Mouse (Mus musculus) liver, postnatal 0 days (tissue): ENCODE measurements around the gene Mafg.

Experiments
- CTCF ChIP-seq: sonication (generic); IDR thresholded peaks from 2 replicates; pipeline ENCODE4 v1.5.1; 2016; ENCODE audit warnings: antibody characterized with exemption, low read depth
- EP300 ChIP-seq: IDR thresholded peaks from 2 replicates; pipeline ENCODE4 v1.6.1; 2016; ENCODE audit warnings: antibody characterized with exemption, low read depth, mild to moderate bottlenecking

- TF ChIP-seq CTCF (no peak), EP300 (no peak)
These were observed 8.5 kb upstream of the Mafg start for GRCm38 (mm10) chr11:120641869-120642268.
